Mouse (Mus musculus) fibroblast of lung, adult 2 months (primary cell): Measurements from ENCODE around the gene Fbxo27.
"Not testable (repeated sequence)": the region's sequence is repeated elsewhere in the genome, so short reads cannot be mapped to it uniquely, and the experiment has no call there.

Source experiments
- DNase-seq: peaks from one replicate; pipeline ENCODE4 v3.0.0-alpha.2; 2011; ENCODE audit warnings: low read depth

Gene Fbxo27

GRCm38 (mm10) chr7:28692545-28693320 is at the start of gene Fbxo27:
Fbxo27 (plus strand) TSS chr7:28692849.
- no peak for DNase-seq

GRCm38 (mm10) chr7:28645366-28645765 is 47.3 kb upstream of the Fbxo27 start:
- DNase-seq: no peak

DNA sequence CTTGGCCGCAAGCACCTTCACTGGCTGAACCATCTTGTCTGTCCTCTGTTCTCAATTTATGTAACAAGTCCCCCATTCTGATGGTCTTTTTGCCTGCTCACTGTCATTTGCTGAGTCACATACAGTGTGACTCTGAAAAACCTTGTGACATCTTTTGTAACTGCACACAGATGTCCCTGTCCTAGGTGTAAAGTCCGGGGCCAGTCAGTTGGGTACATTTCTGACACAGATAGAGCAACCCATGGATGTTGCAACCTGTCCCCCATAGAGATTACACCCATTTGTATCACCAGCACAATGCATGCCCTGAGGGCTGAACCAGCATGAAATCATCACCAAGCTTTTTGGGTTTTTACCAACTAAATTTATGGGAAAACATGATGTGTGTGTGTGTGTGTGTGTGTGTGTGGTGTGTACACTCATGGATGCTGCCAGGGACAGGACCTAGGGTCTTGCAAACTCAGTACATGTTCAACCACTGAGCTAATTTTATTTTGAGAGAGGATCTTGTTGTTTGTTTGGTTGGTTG is 46.6 kb upstream of the Fbxo27 start:
- DNase-seq: no peak

GRCm38 (mm10) chr7:28647016-28647415 is 45.6 kb upstream of the Fbxo27 start:
- DNase-seq: no peak

- DNase-seq: no peak
Measured at GRCm38 (mm10) chr7:28651157-28651556, 41.5 kb upstream of the Fbxo27 start.

GRCm38 (mm10) chr7:28656430-28656829 is 36.2 kb upstream of the Fbxo27 start:
- DNase-seq: no peak

- peak; percentile 85 for DNase-seq
Measured at GRCm38 (mm10) chr7:28665620-28666579, 26.7 kb upstream of the Fbxo27 start.

DNA sequence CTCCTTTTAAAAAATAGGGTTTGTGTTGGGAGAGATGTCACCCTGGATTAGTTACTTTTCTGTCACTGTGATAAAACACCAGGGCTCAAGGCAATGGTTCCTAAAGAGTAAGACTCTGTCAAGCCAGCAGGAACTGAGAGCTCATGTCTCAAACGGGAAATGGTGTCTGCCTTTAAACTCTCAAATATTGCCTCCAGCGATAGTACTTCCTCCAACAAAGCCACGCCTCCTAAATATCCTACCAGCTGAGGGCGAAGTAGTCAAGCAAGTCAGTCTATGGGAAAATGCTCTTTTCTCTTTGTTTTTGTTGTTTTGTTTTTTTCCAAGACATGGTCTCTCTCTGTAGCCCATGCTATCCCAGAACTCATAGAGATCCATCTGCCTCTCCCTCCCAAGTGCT is 21.5 kb upstream of the Fbxo27 start:
- no peak for DNase-seq

DNA sequence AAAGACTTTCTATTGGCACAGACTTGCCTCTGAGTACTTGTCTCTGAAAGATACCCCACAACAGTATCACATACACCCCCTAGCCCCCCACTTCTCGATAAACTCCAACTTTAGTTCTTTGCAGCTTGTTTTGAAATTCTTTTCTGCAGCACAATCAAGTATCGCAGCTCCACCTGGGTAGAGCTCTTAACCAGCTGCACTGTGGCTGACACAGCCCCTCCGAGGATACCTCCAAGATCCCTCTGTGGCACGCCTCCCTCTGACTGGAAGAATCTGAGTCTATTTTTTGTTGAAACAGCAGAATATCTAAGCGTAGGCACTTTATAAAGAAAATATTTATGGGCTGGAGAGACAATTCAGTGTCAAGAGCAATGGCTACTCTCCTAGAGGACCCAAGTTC is 20.4 kb upstream of the Fbxo27 start:
- DNase-seq: no peak

DNA sequence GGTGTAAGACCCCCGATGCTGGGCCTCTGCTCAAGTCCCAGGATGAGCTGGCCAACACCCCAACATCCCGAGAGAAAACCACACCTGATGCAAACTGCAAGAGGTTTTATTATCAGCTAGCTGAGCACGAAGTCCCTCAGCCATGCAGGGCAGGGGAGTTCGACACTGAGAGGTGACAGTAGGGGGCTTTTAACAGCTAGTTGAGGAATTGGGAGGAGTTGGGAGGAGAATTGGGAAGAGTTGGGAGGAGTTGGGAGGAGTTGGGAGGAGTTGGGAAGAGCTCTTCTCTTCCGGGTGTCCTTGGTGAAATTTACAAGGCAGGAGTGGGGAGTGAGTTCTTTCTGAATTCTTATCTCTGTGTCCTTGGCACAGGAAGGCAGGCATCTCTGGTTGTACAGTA is 19.9 kb upstream of the Fbxo27 start:
- not testable (repeated sequence) for DNase-seq

DNA sequence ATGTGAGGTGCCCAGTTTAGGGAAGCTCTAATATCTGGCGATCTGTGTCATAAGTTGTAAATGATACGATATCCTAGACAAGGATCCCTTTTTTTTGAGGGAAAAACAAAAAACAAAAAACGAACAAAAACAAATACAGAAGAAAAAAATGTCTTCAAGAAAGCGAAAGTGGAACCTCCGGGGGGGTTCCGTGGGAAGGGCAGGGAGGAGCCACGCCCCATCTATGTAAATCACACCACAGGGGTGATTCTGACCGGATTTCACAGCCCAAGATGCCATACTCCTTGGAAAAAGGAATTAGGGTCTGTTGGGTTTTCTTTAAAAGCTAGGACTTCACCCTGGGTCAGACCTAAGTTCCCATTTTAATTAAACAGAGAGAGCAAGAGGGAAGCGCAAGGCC is 17.7 kb upstream of the Fbxo27 start:
- no peak for DNase-seq

- DNase-seq: no peak
Measured at GRCm38 (mm10) chr7:28675746-28676145, 16.9 kb upstream of the Fbxo27 start.

DNA sequence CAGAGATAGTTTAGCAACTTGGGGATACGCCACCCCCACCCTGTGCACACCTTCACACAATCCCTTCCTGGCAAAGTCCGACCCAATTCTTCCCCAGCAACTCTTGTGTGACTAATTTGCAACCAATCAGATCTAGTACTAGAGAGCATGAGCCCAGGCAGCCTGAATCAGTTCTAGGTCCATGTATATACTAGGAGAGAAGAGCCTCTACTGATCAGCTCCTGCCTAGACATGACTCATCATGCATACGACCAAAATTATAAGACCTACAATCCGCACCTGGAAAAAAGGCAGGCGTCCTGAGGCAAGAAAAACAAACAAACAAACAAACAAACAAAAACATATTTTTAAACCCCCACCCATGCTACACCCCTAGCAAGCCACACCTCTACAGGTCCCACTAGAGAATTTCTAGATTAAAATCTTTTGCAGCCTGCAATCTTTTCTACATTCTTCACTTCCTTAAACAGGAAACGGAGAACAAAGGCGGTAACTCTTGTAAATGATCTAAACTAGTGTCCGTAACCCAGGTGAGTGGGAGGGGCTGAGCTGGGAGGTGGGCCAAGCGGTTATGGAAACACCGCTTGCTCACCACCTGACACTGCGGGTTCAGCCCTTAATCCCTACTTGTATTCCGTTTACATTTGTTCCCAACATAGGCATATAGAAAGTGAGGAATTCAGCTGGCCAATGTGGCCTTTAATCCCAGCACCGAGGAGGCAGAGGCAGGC is 15.7 kb upstream of the Fbxo27 start:
- DNase-seq: no peak

DNA sequence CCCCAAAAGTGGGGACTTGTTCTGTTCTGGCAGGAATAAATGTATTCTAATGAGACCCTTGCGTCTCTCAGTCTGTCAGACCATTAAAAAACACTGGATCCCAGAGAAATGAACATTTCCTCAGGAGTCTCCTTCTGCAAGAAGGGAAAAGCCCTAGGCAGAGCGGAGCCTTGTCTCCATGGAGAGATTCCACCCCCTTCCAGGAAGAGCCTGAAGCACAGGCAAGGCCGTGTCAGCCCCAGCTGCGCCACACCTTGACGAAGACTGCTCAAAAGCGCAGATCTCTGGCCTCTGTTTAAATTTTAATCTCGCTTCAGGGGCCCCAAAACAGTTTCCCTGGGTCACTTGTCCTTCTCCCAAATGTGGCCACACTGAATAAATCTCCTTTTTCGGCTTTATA is 15.0 kb upstream of the Fbxo27 start:
- no peak for DNase-seq

DNA sequence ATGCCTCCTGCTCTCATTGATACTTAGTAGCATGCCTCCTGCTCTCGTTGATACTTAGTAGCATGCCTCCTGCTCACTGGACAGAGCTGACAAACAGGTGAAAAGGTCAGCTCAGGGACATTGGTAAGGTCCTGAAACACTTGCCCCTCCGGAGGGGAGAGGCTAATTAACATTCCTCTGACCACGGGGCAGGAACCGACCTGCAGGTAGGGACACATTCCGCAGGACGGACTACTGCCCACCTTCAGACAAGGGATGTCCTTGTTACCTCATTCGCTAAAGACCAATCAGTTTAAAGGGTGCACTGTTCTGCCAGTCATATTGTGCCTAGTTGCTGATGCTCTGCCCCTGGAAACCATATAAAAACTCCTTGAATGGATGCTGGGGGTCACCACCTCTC is 1.6 kb upstream of the Fbxo27 start:
- DNase-seq: no peak

GRCm38 (mm10) chr7:28693321-28693966 is 795 bp downstream of the Fbxo27 start:
- peak; percentile 28 for DNase-seq

GRCm38 (mm10) chr7:28694423-28694822 is 1.8 kb downstream of the Fbxo27 start:
- no peak for DNase-seq

GRCm38 (mm10) chr7:28694966-28695511 is 2.4 kb downstream of the Fbxo27 start:
- DNase-seq: no peak

DNA sequence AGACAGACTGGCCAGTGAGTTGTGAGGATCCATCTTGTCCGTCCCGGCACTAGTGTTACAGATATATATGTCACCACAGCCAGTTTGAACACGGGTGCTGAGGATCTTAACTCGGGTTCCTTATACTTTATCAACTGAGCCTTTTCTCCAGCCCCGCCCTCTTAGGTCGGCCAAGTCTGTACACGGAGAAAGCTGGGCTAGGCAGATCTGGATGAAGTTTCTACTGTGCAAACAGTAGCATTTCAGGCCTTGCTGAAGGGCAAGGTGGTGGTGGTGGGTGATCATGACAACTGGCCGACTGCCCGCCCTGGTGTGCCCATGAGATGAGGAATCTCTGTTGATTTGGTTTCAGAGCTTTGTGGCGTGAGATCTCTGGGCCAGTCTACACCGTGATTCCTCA is 4.6 kb downstream of the Fbxo27 start:
- DNase-seq: no peak

GRCm38 (mm10) chr7:28700269-28700668 is 7.6 kb downstream of the Fbxo27 start:
- DNase-seq: no peak

- DNase-seq: not testable (repeated sequence)
Measured at GRCm38 (mm10) chr7:28701306-28701705, 8.7 kb downstream of the Fbxo27 start.
